Mouse (Mus musculus): ENCODE results near the gene Dnajb12. TPM values are rescaled to one million over a fixed set of nuclear protein-coding genes. Genes with fewer than 3 reads are reported as not detected.

The Dnajb12 gene
- total and polyA plus RNA-seq, 3 experiments, result 10.4 to 28.5 (median 20.5) TPM

GRCm38 (mm10) chr10:59936058-59936856 is 56.9 kb downstream of the Dnajb12 start:
- no peaks in the 10 kb centered on the region for H3K4me1 ChIP-seq (ENCODE audit: insufficient read depth, low read depth, low read length)
- no peaks in the 10 kb centered on the region for H3K36me3 ChIP-seq (replicated peaks)
- no peak for TF ChIP-seq GATA1 (IDR thresholded peaks at IDR 0.05; ENCODE audit: borderline replicate concordance, low read length)
- no peak for TF ChIP-seq TAL1 (conservative IDR thresholded peaks at IDR 0.05; ENCODE audit: low read depth, low read length)
- TF ChIP-seq GATA2 (IDR thresholded peaks at IDR 0.05; ENCODE audit: borderline replicate concordance, low read depth, low read length), result no peak
- no peak for TF ChIP-seq POLR2AphosphoS5 (IDR thresholded peaks at IDR 0.05; ENCODE audit: insufficient replicate concordance, low read depth, low read length)
- TF ChIP-seq CTCF (IDR thresholded peaks at IDR 0.05; ENCODE audit: low read depth, low read length), result no peak
- H3K4me3 ChIP-seq (ENCODE audit: low read depth, low read length), result no peak overlapping the region
- DNase-seq (ENCODE audit: low spot score) (no peak), ATAC-seq (ENCODE audit: extremely low read depth, insufficient number of reproducible peaks, low FRiP score, poor library complexity, severe bottlenecking) (no peak)
- H3K9me3 ChIP-seq (replicated peaks), result no peaks in the 10 kb centered on the region
- peaks cover 7% of the 10 kb centered on the region; the same call in 1 of the 2 replicates for H3K27me3 ChIP-seq (ENCODE audit: insufficient read depth, low read length)

- Histone ChIP-seq H3K9me3 (replicated peaks) (no peaks in the 10 kb centered on the region), H3K4me3 (ENCODE audit: low read depth, low read length) (no peak overlapping the region), H3K4me1 (ENCODE audit: insufficient read depth, low read depth, low read length) (peaks cover 18% of the 10 kb centered on the region), H3K27me3 (ENCODE audit: insufficient read depth, low read length) (peaks cover 7% of the 10 kb centered on the region; the same call in 1 of the 2 replicates), H3K36me3 (replicated peaks) (no peaks in the 10 kb centered on the region)
- DNase-seq (ENCODE audit: low spot score) (no peak), ATAC-seq (ENCODE audit: extremely low read depth, insufficient number of reproducible peaks, low FRiP score, poor library complexity, severe bottlenecking) (no peak)
- TF ChIP-seq TAL1 (conservative IDR thresholded peaks at IDR 0.05; ENCODE audit: low read depth, low read length) (no peak), GATA2 (IDR thresholded peaks at IDR 0.05; ENCODE audit: borderline replicate concordance, low read depth, low read length) (no peak), POLR2AphosphoS5 (IDR thresholded peaks at IDR 0.05; ENCODE audit: insufficient replicate concordance, low read depth, low read length) (no peak), CTCF (IDR thresholded peaks at IDR 0.05; ENCODE audit: low read depth, low read length) (no peak), GATA1 (IDR thresholded peaks at IDR 0.05; ENCODE audit: borderline replicate concordance, low read length) (no peak)
Observed at GRCm38 (mm10) chr10:59938662-59939061, 59.3 kb downstream of the Dnajb12 start.

- ATAC-seq (ENCODE audit: extremely low read depth, insufficient number of reproducible peaks, low FRiP score, poor library complexity, severe bottlenecking) (no peak), DNase-seq (ENCODE audit: low spot score) (no peak)
- Histone ChIP-seq H3K9me3 (replicated peaks) (no peaks in the 10 kb centered on the region), H3K4me1 (ENCODE audit: insufficient read depth, low read depth, low read length) (peaks cover 21% of the 10 kb centered on the region), H3K4me3 (ENCODE audit: low read depth, low read length) (no peak overlapping the region), H3K36me3 (replicated peaks) (no peaks in the 10 kb centered on the region), H3K27me3 (ENCODE audit: insufficient read depth, low read length) (peaks cover 6% of the 10 kb centered on the region; the same call in 1 of the 2 replicates)
- no peak for TF ChIP-seq GATA2 (IDR thresholded peaks at IDR 0.05; ENCODE audit: borderline replicate concordance, low read depth, low read length)
- no peak for TF ChIP-seq POLR2AphosphoS5 (IDR thresholded peaks at IDR 0.05; ENCODE audit: insufficient replicate concordance, low read depth, low read length)
- no peak for TF ChIP-seq CTCF (IDR thresholded peaks at IDR 0.05; ENCODE audit: low read depth, low read length)
- no peak for TF ChIP-seq GATA1 (IDR thresholded peaks at IDR 0.05; ENCODE audit: borderline replicate concordance, low read length)
- TF ChIP-seq TAL1 (conservative IDR thresholded peaks at IDR 0.05; ENCODE audit: low read depth, low read length), result no peak
Observed at GRCm38 (mm10) chr10:59939081-59939480, 59.7 kb downstream of the Dnajb12 start.

GRCm38 (mm10) chr10:59942281-59942846 is 63.0 kb downstream of the Dnajb12 start:
- Histone ChIP-seq H3K27me3 (ENCODE audit: insufficient read depth, low read length) (no peaks in the 10 kb centered on the region; the same call in 1 of the 2 replicates), H3K36me3 (replicated peaks) (no peaks in the 10 kb centered on the region), H3K4me3 (ENCODE audit: low read depth, low read length) (peak overlapping the region; percentile 58; the same call in 1 of the 2 replicates), H3K9me3 (replicated peaks) (no peaks in the 10 kb centered on the region), H3K4me1 (ENCODE audit: insufficient read depth, low read depth, low read length) (peaks cover 28% of the 10 kb centered on the region)
- TF ChIP-seq GATA2 (IDR thresholded peaks at IDR 0.05; ENCODE audit: borderline replicate concordance, low read depth, low read length) (no peak), TAL1 (conservative IDR thresholded peaks at IDR 0.05; ENCODE audit: low read depth, low read length) (no peak), POLR2AphosphoS5 (IDR thresholded peaks at IDR 0.05; ENCODE audit: insufficient replicate concordance, low read depth, low read length) (no peak), CTCF (IDR thresholded peaks at IDR 0.05; ENCODE audit: low read depth, low read length) (no peak), GATA1 (IDR thresholded peaks at IDR 0.05; ENCODE audit: borderline replicate concordance, low read length) (no peak)
- DNase-seq (ENCODE audit: low spot score), result no peak
- ATAC-seq (ENCODE audit: extremely low read depth, insufficient number of reproducible peaks, low FRiP score, poor library complexity, severe bottlenecking), result no peak

GRCm38 (mm10) chr10:59942847-59943420 is 63.6 kb downstream of the Dnajb12 start:
- no peak for ATAC-seq (ENCODE audit: extremely low read depth, insufficient number of reproducible peaks, low FRiP score, poor library complexity, severe bottlenecking)
- DNase-seq (ENCODE audit: low spot score), result no peak
- Histone ChIP-seq H3K27me3 (ENCODE audit: insufficient read depth, low read length) (no peaks in the 10 kb centered on the region; the same call in 1 of the 2 replicates), H3K4me1 (ENCODE audit: insufficient read depth, low read depth, low read length) (peaks cover 34% of the 10 kb centered on the region), H3K36me3 (replicated peaks) (no peaks in the 10 kb centered on the region), H3K9me3 (replicated peaks) (no peaks in the 10 kb centered on the region), H3K4me3 (ENCODE audit: low read depth, low read length) (peak overlapping the region; percentile 58; the same call in 1 of the 2 replicates)
- TF ChIP-seq GATA1 (IDR thresholded peaks at IDR 0.05; ENCODE audit: borderline replicate concordance, low read length) (no peak), TAL1 (conservative IDR thresholded peaks at IDR 0.05; ENCODE audit: low read depth, low read length) (no peak), CTCF (IDR thresholded peaks at IDR 0.05; ENCODE audit: low read depth, low read length) (no peak), POLR2AphosphoS5 (IDR thresholded peaks at IDR 0.05; ENCODE audit: insufficient replicate concordance, low read depth, low read length) (no peak), GATA2 (IDR thresholded peaks at IDR 0.05; ENCODE audit: borderline replicate concordance, low read depth, low read length) (no peak)
